Mouse (Mus musculus): ENCODE results near the gene Catsper4.

DNA sequence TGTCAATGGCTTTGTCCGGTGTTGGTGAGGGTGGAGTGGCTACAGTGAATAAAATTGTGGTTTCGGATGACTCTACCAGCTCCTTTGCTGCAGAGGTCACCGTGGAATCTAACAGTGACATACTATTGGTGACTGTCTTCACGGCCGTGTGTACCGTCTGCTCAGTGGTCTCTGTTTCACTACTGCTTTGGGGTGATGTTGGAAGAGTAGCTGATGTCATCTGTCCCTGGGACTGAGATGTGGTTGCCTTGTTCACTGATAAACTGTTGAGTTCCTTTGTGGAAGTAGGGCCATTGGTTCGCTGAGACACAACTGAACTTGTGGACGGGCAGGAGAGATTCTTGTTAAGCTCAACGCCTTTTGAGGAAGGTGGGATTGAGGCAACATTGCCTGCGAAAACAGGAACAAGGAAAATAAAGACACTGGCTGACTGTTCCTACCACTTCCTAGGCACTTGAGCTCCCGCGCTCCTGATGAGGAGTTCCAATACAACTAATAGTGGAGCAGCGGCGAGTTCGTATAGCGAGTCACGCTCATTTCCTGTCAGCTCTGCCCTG, 23.8 kb downstream of the Catsper4 start:
- no peak for TF ChIP-seq CTCF (conservative IDR thresholded peaks at IDR 0.05 in 1 of 2, IDR thresholded peaks at IDR 0.05 in 1 of 2; ENCODE audit: low read depth in 2 of 2, low read length in 2 of 2)
- TF ChIP-seq ZNF384 (IDR thresholded peaks at IDR 0.05; ENCODE audit: low read depth, low read length): no peak
- TF ChIP-seq ZC3H11A (IDR thresholded peaks at IDR 0.05; ENCODE audit: low read depth, low read length): no peak
- no peak for TF ChIP-seq POLR2A (IDR thresholded peaks at IDR 0.05; ENCODE audit: low read depth, low read length)
- TF ChIP-seq KAT2A (IDR thresholded peaks at IDR 0.05; ENCODE audit: insufficient replicate concordance, low read length): no peak
- TF ChIP-seq USF1 (IDR thresholded peaks at IDR 0.05; ENCODE audit: low read depth, low read length): no peak
- TF ChIP-seq EP300 (IDR thresholded peaks at IDR 0.05; ENCODE audit: low read length): no peak
- TF ChIP-seq ZMIZ1 (IDR thresholded peaks at IDR 0.05; ENCODE audit: low read depth, low read length): no peak
- no peak for TF ChIP-seq MAFK (IDR thresholded peaks at IDR 0.05; ENCODE audit: insufficient replicate concordance, low read length)
- no peak for TF ChIP-seq RCOR1 (conservative IDR thresholded peaks at IDR 0.05; ENCODE audit: low read depth, low read length)
